Mouse (Mus musculus): ENCODE measurements around the gene Mrps7. TPM values are rescaled to one million over a fixed set of nuclear protein-coding genes. Genes with fewer than 3 reads are reported as not detected.

The Mrps7 gene
- polyA plus RNA-seq, 1 experiment from 2014 or later, result 77.0 TPM

DNA sequence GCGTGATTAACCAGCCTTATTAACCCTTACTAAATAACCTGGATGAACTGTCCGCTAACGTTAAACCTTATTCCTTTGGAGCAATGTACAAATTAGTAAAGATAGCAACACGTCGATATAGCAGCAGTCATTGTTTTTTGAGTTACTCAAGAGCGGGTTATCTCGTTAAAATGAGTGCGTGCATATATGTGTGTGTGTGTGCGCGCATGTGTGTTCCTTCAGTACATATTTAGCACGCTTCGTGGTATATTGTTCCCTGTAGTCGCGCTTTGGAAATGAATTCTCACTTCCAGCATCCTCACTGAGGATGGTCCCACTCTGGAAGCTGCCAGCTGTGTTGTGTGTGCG is 623 bp upstream of the Mrps7 start:
- Histone ChIP-seq H3K36me3 (ENCODE audit: control insufficient read depth, insufficient read depth, low read length) (peaks cover 12% of the 10 kb centered on the region), H3K9ac (ENCODE audit: low read depth, low read length) (peak overlapping the region; percentile 98), H3K4me2 (ENCODE audit: low read length) (peak overlapping the region; percentile 84), H3K27ac (ENCODE audit: low read length) (peak overlapping the region; percentile 96), H3K4me3 (ENCODE audit: low read depth, low read length) (peak overlapping the region; percentile 99), H3K4me1 (ENCODE audit: control insufficient read depth, insufficient read depth, low read length) (peaks cover 26% of the 10 kb centered on the region), H3K9me3 (replicated peaks; ENCODE audit: control insufficient read depth, low read length, poor library complexity, severe bottlenecking) (no peaks in the 10 kb centered on the region), H3K27me3 (ENCODE audit: control insufficient read depth, insufficient read depth, low read depth, low read length) (no peaks in the 10 kb centered on the region)
- ATAC-seq, result no peak
- 5% methylated on average over 15 of the region's 15 CpGs for WGBS

DNA sequence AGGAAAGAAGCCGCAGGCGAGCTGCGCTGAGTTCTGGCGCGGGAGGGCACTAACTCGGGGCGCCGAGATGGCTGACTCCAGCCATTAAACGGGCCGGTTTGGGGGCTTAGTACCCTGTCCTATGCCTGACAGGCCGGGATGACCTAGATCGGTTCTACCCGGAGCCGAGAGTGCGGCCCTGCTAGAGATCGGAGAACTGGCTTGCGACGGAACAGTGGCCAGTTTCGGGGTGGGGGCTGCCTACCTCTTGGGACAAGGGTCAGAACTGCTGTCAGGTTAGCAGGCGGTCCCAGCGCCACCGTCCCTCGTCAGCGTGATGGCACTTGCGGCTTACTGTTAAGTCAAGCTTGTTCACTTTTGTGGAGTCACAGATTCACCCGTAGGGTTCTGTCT is 575 bp downstream of the Mrps7 start:
- 0% methylated on average over 26 of the region's 26 CpGs for WGBS
- Histone ChIP-seq H3K4me1 (ENCODE audit: control insufficient read depth, insufficient read depth, low read length) (peaks cover 26% of the 10 kb centered on the region), H3K36me3 (ENCODE audit: control insufficient read depth, insufficient read depth, low read length) (peaks cover 18% of the 10 kb centered on the region), H3K4me3 (ENCODE audit: low read depth, low read length) (peak overlapping the region; percentile 99), H3K27ac (ENCODE audit: low read length) (peak overlapping the region; percentile 96), H3K9me3 (replicated peaks; ENCODE audit: control insufficient read depth, low read length, poor library complexity, severe bottlenecking) (no peaks in the 10 kb centered on the region), H3K4me2 (ENCODE audit: low read length) (peak overlapping the region; percentile 97), H3K27me3 (ENCODE audit: control insufficient read depth, insufficient read depth, low read depth, low read length) (no peaks in the 10 kb centered on the region), H3K9ac (ENCODE audit: low read depth, low read length) (peak overlapping the region; percentile 98)
- ATAC-seq, result peak; percentile 46; the same call in 1 of the 2 replicates

DNA sequence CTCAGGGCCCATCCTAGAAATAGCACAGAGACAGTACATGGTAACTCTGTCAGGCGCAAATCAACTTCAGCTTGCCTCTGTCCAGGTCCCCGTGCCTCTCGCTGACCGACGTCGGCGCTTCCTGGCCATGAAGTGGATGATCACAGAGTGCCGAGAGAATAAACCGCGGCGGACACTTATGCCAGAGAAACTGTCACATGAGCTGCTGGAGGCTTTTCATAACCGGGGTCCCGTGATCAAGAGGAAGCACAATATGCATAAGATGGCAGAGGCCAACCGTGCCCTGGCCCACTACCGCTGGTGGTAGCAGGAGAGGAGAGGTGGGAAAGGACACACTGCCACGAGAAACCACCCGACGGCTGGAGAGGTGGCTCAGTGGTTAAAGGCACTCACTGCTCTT is 3.0 kb downstream of the Mrps7 start:
- Histone ChIP-seq H3K4me3 (ENCODE audit: low read depth, low read length) (no peak overlapping the region), H3K27ac (ENCODE audit: low read length) (no peak overlapping the region)
- 95% methylated on average over 18 of the region's 18 CpGs for WGBS

DNA sequence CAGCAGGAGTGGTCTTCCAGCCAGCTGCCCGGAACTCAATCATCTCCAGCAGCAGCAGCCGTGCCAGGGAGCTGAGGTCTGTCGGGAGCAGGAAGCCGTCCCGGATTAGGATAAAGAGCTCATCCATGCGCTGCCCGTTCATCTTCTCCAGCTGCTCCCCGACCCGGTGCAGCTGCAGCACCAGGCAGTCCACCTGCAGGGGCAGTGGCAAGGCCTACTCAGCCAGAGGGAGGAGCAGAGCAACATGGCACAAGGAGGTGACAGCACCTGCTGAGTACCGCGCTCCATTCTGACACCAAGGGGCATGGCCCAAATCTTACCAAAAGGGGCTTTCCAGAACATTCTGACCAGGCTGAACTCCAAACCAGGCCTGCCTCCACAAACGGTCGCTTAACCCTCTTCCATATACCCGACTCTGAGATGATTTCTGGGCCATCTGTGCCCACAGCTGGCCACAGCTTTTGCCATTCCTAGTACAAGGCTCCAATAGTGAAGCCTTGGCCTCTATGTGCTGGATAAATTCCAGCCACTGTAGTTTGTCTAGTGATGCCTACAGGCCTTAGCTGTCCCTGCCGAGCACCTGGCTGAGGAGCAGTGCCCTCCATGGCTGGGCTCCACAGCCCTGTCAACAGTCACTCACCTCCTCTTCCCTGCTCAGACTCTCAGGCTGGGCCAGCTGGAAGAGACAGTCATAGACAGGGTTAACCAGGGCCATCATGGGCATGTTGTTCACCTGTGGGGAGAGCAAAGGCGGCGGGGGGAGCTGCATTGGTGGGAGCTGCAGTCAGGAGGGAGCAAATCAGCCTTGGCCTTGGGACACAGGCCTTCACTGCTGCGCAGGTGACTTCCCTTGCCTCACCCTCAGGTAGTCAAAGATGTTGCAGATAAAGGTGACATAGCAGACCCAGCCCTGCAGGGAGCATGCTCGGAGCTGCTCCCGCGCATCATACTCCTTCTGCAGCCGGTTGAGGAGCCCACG is 5.0 kb downstream of the Mrps7 start:
- H3K4me1 ChIP-seq (ENCODE audit: control insufficient read depth, insufficient read depth, low read length), result peaks cover 22% of the 10 kb centered on the region
- H3K4me2 ChIP-seq (ENCODE audit: low read length), result no peak overlapping the region
- H3K4me3 ChIP-seq (ENCODE audit: low read depth, low read length), result no peak overlapping the region
- no peak for ATAC-seq
- no peak overlapping the region for H3K27ac ChIP-seq (ENCODE audit: low read length)
- no peaks in the 10 kb centered on the region for H3K27me3 ChIP-seq (ENCODE audit: control insufficient read depth, insufficient read depth, low read depth, low read length)
- no peak overlapping the region for H3K9ac ChIP-seq (ENCODE audit: low read depth, low read length)
- H3K36me3 ChIP-seq (ENCODE audit: control insufficient read depth, insufficient read depth, low read length), result peaks cover 19% of the 10 kb centered on the region
- no peaks in the 10 kb centered on the region for H3K9me3 ChIP-seq (replicated peaks; ENCODE audit: control insufficient read depth, low read length, poor library complexity, severe bottlenecking)
- WGBS, result 82% methylated on average over 23 of the region's 23 CpGs

More for the DNA sequence above, 3.0 kb downstream of the Mrps7 start:
- Histone ChIP-seq H3K9me3 (replicated peaks; ENCODE audit: control insufficient read depth, low read length, poor library complexity, severe bottlenecking) (no peaks in the 10 kb centered on the region), H3K4me2 (ENCODE audit: low read length) (no peak overlapping the region), H3K4me1 (ENCODE audit: control insufficient read depth, insufficient read depth, low read length) (peaks cover 24% of the 10 kb centered on the region), H3K9ac (ENCODE audit: low read depth, low read length) (no peak overlapping the region), H3K36me3 (ENCODE audit: control insufficient read depth, insufficient read depth, low read length) (peaks cover 19% of the 10 kb centered on the region), H3K27me3 (ENCODE audit: control insufficient read depth, insufficient read depth, low read depth, low read length) (no peaks in the 10 kb centered on the region)
- ATAC-seq, result no peak

DNA sequence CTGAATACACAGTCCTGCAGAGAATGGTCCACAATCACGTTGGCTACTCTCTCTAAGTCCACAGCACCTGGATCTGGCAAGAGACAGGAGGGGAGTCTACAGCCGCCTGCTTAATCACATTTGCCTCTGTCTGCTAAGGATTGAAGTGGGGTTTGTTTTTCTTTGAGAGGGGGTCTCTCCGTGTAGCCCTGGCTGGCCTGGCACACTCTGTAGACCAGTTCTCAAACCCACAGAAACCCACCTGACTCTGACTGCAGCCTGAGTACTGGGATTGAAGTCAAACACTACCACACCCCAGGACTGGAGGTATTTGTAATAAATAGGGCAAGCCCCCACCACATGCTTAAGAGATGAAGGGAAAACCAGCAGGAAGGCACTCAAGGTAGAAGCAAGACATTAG is 5.9 kb downstream of the Mrps7 start:
- peaks cover 21% of the 10 kb centered on the region for H3K4me1 ChIP-seq (ENCODE audit: control insufficient read depth, insufficient read depth, low read length)
- 70% methylated on average over 3 of the region's 3 CpGs for WGBS
- no peak for ATAC-seq
- no peak overlapping the region for H3K4me3 ChIP-seq (ENCODE audit: low read depth, low read length)
- no peak overlapping the region for H3K9ac ChIP-seq (ENCODE audit: low read depth, low read length)
- peaks cover 19% of the 10 kb centered on the region for H3K36me3 ChIP-seq (ENCODE audit: control insufficient read depth, insufficient read depth, low read length)
- H3K4me2 ChIP-seq (ENCODE audit: low read length), result no peak overlapping the region
- H3K27ac ChIP-seq (ENCODE audit: low read length), result no peak overlapping the region
- H3K9me3 ChIP-seq (replicated peaks; ENCODE audit: control insufficient read depth, low read length, poor library complexity, severe bottlenecking), result no peaks in the 10 kb centered on the region
- 0 out of 2 replicates have a peak, but pooled peaks cover 3% of the 10 kb centered on the region for H3K27me3 ChIP-seq (ENCODE audit: control insufficient read depth, insufficient read depth, low read depth, low read length)

DNA sequence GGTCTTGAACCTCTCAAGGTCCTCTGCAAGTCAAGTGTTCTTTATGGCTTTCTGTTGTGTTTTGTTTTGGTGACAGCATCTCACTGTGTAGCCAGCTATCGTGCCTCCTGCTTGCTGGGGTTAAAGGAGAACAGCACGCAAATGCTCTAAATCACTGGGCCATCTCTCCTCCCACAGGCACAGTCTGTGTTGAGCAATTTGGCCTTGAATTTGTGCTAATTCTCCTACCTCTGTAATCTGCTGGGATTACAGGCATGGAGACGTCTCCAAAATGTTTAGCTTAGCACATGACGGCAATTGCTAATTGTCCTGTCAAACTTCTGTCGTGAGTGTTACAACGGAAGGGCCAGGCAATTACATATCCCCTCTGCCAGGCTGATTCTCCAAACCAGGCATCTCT is 7.4 kb downstream of the Mrps7 start:
- no peak for ATAC-seq
- WGBS, result 74% methylated on average over 6 of the region's 6 CpGs
- H3K4me1 ChIP-seq (ENCODE audit: control insufficient read depth, insufficient read depth, low read length), result peaks cover 12% of the 10 kb centered on the region
- no peak overlapping the region for H3K4me3 ChIP-seq (ENCODE audit: low read depth, low read length)
- no peak overlapping the region for H3K27ac ChIP-seq (ENCODE audit: low read length)
- 0 out of 2 replicates have a peak, but pooled peaks cover 3% of the 10 kb centered on the region for H3K27me3 ChIP-seq (ENCODE audit: control insufficient read depth, insufficient read depth, low read depth, low read length)
- no peak overlapping the region for H3K9ac ChIP-seq (ENCODE audit: low read depth, low read length)
- no peak overlapping the region for H3K4me2 ChIP-seq (ENCODE audit: low read length)
- no peaks in the 10 kb centered on the region for H3K9me3 ChIP-seq (replicated peaks; ENCODE audit: control insufficient read depth, low read length, poor library complexity, severe bottlenecking)
- H3K36me3 ChIP-seq (ENCODE audit: control insufficient read depth, insufficient read depth, low read length), result peaks cover 21% of the 10 kb centered on the region

DNA sequence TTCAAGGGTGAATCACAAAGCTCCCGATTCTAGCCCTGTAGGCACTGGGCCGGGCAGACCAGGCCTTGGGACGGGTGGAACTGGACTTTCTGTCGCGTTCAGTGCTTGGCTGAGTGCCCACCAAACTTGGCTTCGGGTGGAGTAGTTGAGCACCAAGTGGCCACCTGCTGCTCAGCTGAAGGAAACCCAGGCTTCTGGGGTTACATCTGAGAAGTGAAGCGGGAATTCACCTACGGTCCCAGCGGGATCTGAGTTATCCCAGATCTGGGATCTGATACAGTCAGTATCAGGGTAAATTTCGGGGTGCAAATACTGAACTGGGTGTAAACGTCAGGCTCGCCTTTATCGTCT is 8.3 kb downstream of the Mrps7 start:
- peak overlapping the region; percentile 75 for H3K4me2 ChIP-seq (ENCODE audit: low read length)
- H3K9ac ChIP-seq (ENCODE audit: low read depth, low read length), result peak overlapping the region; percentile 64
- peak overlapping the region; percentile 47 for H3K27ac ChIP-seq (ENCODE audit: low read length)
- no peak; the same call in 1 of the 2 replicates for ATAC-seq
- H3K4me3 ChIP-seq (ENCODE audit: low read depth, low read length), result peak overlapping the region; percentile 50
- H3K27me3 ChIP-seq (ENCODE audit: control insufficient read depth, insufficient read depth, low read depth, low read length), result 0 out of 2 replicates have a peak, but pooled peaks cover 3% of the 10 kb centered on the region
- H3K36me3 ChIP-seq (ENCODE audit: control insufficient read depth, insufficient read depth, low read length), result peaks cover 15% of the 10 kb centered on the region
- H3K4me1 ChIP-seq (ENCODE audit: control insufficient read depth, insufficient read depth, low read length), result peaks cover 12% of the 10 kb centered on the region
- H3K9me3 ChIP-seq (replicated peaks; ENCODE audit: control insufficient read depth, low read length, poor library complexity, severe bottlenecking), result no peaks in the 10 kb centered on the region
- 1% methylated on average over 13 of the region's 13 CpGs for WGBS

DNA sequence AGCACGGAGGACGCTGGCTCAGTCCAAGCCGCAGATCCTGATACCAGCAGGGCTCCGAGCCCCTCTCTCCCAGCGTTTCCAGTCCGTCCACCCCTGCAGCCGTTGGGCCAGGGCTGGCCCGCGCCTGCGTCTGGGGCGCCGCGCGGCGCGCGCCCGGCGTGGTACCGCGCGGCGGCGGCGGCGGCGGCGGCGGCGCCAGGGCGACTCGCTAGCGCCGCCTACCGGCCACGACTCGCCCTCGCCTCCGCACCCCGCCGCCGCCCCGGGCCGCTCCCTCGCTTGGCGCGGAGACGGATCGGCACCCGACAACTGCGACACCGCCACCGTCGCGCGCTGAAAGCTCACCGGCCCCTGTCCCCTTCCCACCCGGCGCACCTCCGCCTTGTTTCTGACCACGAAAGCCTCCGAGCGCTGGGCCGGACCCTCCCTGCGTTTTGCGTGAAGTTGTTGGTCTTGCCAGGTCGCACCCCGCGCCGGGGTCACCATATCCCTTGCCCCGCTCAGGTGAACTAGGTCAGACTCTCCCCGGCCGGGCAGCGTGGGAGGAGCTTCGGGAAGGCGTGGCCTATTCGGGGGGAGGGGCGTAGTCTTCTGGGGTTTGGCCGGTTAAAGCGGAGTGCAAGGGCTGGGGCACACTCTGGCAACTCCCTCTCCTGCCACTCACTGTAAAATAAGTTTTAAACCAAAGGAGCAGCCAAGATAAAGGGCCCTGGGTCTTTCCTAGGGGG is 8.8 kb downstream of the Mrps7 start, which contains the start of gene Mif4gd:
Mif4gd (minus strand) TSS at position 560 of the 728 bp plus-strand sequence.
- peak; percentile 85 for ATAC-seq
- Histone ChIP-seq H3K4me1 (ENCODE audit: control insufficient read depth, insufficient read depth, low read length) (peaks cover 12% of the 10 kb centered on the region), H3K4me3 (ENCODE audit: low read depth, low read length) (peak within 1 kb of the TSS; percentile 50), H3K9ac (ENCODE audit: low read depth, low read length) (peak within 1 kb of the TSS; percentile 64), H3K4me2 (ENCODE audit: low read length) (peak within 1 kb of the TSS; percentile 75), H3K9me3 (replicated peaks; ENCODE audit: control insufficient read depth, low read length, poor library complexity, severe bottlenecking) (no peaks in the 10 kb centered on the region), H3K27me3 (ENCODE audit: control insufficient read depth, insufficient read depth, low read depth, low read length) (0 out of 2 replicates have a peak, but pooled peaks cover 3% of the 10 kb centered on the region), H3K36me3 (ENCODE audit: control insufficient read depth, insufficient read depth, low read length) (peaks cover 9% of the 10 kb centered on the region), H3K27ac (ENCODE audit: low read length) (peak within 1 kb of the TSS; percentile 47)
- WGBS, result under 1% methylated on average over 59 of the region's 80 CpGs
